In genomic region chr17:23786510-23786931, GRCm38 (mm10) we compare ENCODE assay signal across 8 mouse cellular contexts. TPM values are rescaled to one million over a fixed set of nuclear protein-coding genes. Genes with fewer than 3 reads are reported as not detected.
DNase-seq lines count a peak whose midpoint lies in the region; ATAC-seq and TF ChIP-seq lines count a peak whose summit lies in the region.

No protein-coding gene starts in this region.

- H3K27me3 ChIP-seq in forebrain, postnatal 0 days (ENCODE audit: insufficient read depth, low read length) = no peaks in the 10 kb centered on the region
- 0 out of 2 replicates have a peak, but pooled peaks cover 8% of the 10 kb centered on the region for H3K27me3 ChIP-seq in liver, embryonic 12.5 days (replicated peaks)

- ATAC-seq in forebrain, postnatal 0 days = peak; percentile 66
- no peak for ATAC-seq in liver, embryonic 12.5 days

- H3K4me1 ChIP-seq in forebrain, postnatal 0 days (ENCODE audit: insufficient read depth) = peaks cover 22% of the 10 kb centered on the region
- peaks cover 39% of the 10 kb centered on the region for H3K4me1 ChIP-seq in liver, embryonic 12.5 days

- H3K4me2 ChIP-seq in forebrain, postnatal 0 days (ENCODE audit: low read depth) = peak overlapping the region; percentile 82
- H3K4me2 ChIP-seq in liver, embryonic 12.5 days = peak overlapping the region; percentile 93

- peak; percentile 34 for DNase-seq in adrenal gland, adult 8-10 months
- no peak for DNase-seq in adrenal gland, postnatal 25 days
- peak; percentile 49 for DNase-seq in right cerebral cortex, adult 18-20 months
- DNase-seq in right cerebral cortex, postnatal 36 days (ENCODE audit: low spot score in 2 of 2) = no peak
- peak; percentile 77 for DNase-seq in forebrain, postnatal 0 days
- peak; percentile 59 for DNase-seq in retina, embryonic 14.5 days (ENCODE audit: low spot score)
- DNase-seq in c-Kit-positive CD71-positive TER-119-positive erythroid progenitor cells, embryonic 14.5 days (ENCODE audit: low spot score) = no peak

- TF ChIP-seq CTCF in forebrain, postnatal 0 days (IDR thresholded peaks at IDR 0.05; ENCODE audit: low read depth) = no peak; the same call in 1 of the 2 replicates

- WGBS in forebrain, postnatal 0 days = 11% methylated on average over 13 of the region's 13 CpGs
- 35% methylated on average over 13 of the region's 13 CpGs for WGBS in liver, embryonic 12.5 days (ENCODE audit: insufficient replicate concordance)

- H3K27ac ChIP-seq in forebrain, postnatal 0 days (ENCODE audit: low read depth, low read length) = peak overlapping the region; percentile 83
- H3K27ac ChIP-seq in liver, embryonic 12.5 days = no peak overlapping the region

- peak overlapping the region; percentile 70 for H3K9ac ChIP-seq in forebrain, postnatal 0 days
- no peak overlapping the region for H3K9ac ChIP-seq in liver, embryonic 12.5 days

- no peaks in the 10 kb centered on the region for H3K9me3 ChIP-seq in forebrain, postnatal 0 days (ENCODE audit: low read length)
- no peaks in the 10 kb centered on the region for H3K9me3 ChIP-seq in liver, embryonic 12.5 days (replicated peaks)

- H3K4me3 ChIP-seq in forebrain, postnatal 0 days (ENCODE audit: low read depth, low read length) = peak overlapping the region; percentile 59
- H3K4me3 ChIP-seq in liver, embryonic 12.5 days = peak overlapping the region; percentile 63

- no peaks in the 10 kb centered on the region for H3K36me3 ChIP-seq in forebrain, postnatal 0 days (ENCODE audit: insufficient read depth)
- H3K36me3 ChIP-seq in liver, embryonic 12.5 days = no peaks in the 10 kb centered on the region

RNA-seq across cellular contexts. Expression of gene Flywch2, which starts 0.6 kb away (rescaled TPM):
- total RNA-seq in adrenal gland, adult 8-10 months (2022) = 10 to 100 TPM in 3 of 4 experiments, 1 to 10 TPM in 1; 5.8 to 15.4 (median 13.1) TPM
- 4.9 and 7.6 TPM in 2 replicates for total RNA-seq in adrenal gland, postnatal 25 days (2021)
- total RNA-seq in forebrain, postnatal 0 days (2014; rRNA removed) = 55.0 and 69.2 TPM in 2 replicates
- 77.4 and 79.2 TPM in 2 replicates for polyA plus RNA-seq in forebrain, postnatal 0 days (2015; fragmentation: Nextera tagmentation; extraction: Ambion mirVana)
- 2.9 and 3.6 TPM in 2 replicates for polyA plus RNA-seq in liver, embryonic 12.5 days (2016; fragmentation: Nextera tagmentation; extraction: Ambion mirVana)

RNA-seq across cellular contexts. Expression of gene Srrm2, which starts 3.8 kb away (rescaled TPM):
- 1,000 to 10,000 TPM in 1 of 4 experiments, 100 to 1,000 TPM in 3; 612 to 1,355 (median 855) TPM for total RNA-seq in adrenal gland, adult 8-10 months (2022)
- total RNA-seq in adrenal gland, postnatal 25 days (2021) = 825 and 1,016 TPM in 2 replicates
- total RNA-seq in forebrain, postnatal 0 days (2014; rRNA removed) = 106 and 147 TPM in 2 replicates
- polyA plus RNA-seq in forebrain, postnatal 0 days (2015; fragmentation: Nextera tagmentation; extraction: Ambion mirVana) = 218 and 384 TPM in 2 replicates
- 334 and 339 TPM in 2 replicates for polyA plus RNA-seq in liver, embryonic 12.5 days (2016; fragmentation: Nextera tagmentation; extraction: Ambion mirVana)

RNA-seq across cellular contexts. Expression of gene Flywch1, which starts 15.1 kb away (rescaled TPM):
- 100 to 1,000 TPM in 2 of 4 experiments, 10 to 100 TPM in 2; 82.9 to 115 (median 102) TPM for total RNA-seq in adrenal gland, adult 8-10 months (2022)
- total RNA-seq in adrenal gland, postnatal 25 days (2021) = 47.9 and 56.3 TPM in 2 replicates
- 167 and 189 TPM in 2 replicates for total RNA-seq in forebrain, postnatal 0 days (2014; rRNA removed)
- 117 and 135 TPM in 2 replicates for polyA plus RNA-seq in forebrain, postnatal 0 days (2015; fragmentation: Nextera tagmentation; extraction: Ambion mirVana)
- 22.4 and 22.6 TPM in 2 replicates for polyA plus RNA-seq in liver, embryonic 12.5 days (2016; fragmentation: Nextera tagmentation; extraction: Ambion mirVana)

RNA-seq across cellular contexts. Expression of gene Kremen2, which starts 40.9 kb away (rescaled TPM):
- total RNA-seq in adrenal gland, adult 8-10 months (2022) = under 1 TPM in 3 of 4 experiments, not detected in 1; 0.17 to 0.30 (median 0.26) TPM
- not detected in 2 replicates for total RNA-seq in adrenal gland, postnatal 25 days (2021)
- 0.38 and 0.90 TPM in 2 replicates for total RNA-seq in forebrain, postnatal 0 days (2014; rRNA removed)
- polyA plus RNA-seq in forebrain, postnatal 0 days (2015; fragmentation: Nextera tagmentation; extraction: Ambion mirVana) = 0.23 and 0.82 TPM in 2 replicates
- polyA plus RNA-seq in liver, embryonic 12.5 days (2016; fragmentation: Nextera tagmentation; extraction: Ambion mirVana) = 0.17 and 0.55 TPM in 2 replicates

RNA-seq across cellular contexts. Expression of gene Elob, which starts 42.4 kb away (rescaled TPM):
- 100 to 1,000 TPM; 365 to 430 (median 403) TPM for total RNA-seq in adrenal gland, adult 8-10 months (2022)
- total RNA-seq in adrenal gland, postnatal 25 days (2021) = 350 and 361 TPM in 2 replicates
- 1,186 and 1,488 TPM in 2 replicates for total RNA-seq in forebrain, postnatal 0 days (2014; rRNA removed)
- 1,394 and 1,814 TPM in 2 replicates for polyA plus RNA-seq in forebrain, postnatal 0 days (2015; fragmentation: Nextera tagmentation; extraction: Ambion mirVana)
- 588 and 602 TPM in 2 replicates for polyA plus RNA-seq in liver, embryonic 12.5 days (2016; fragmentation: Nextera tagmentation; extraction: Ambion mirVana)

Comparison
In these comparisons a context has a peak if more than half of its experiments do, and no peak if none do; other contexts are left out.
1. DNase-seq: peak in adrenal gland, adult 8-10 months (single experiment), right cerebral cortex, adult 18-20 months (single experiment), forebrain, postnatal 0 days (single experiment) and retina, embryonic 14.5 days (single experiment); none in adrenal gland, postnatal 25 days (single experiment), right cerebral cortex, postnatal 36 days (0 of 2) and c-Kit-positive CD71-positive TER-119-positive erythroid progenitor cells, embryonic 14.5 days (single experiment).